Mouse (Mus musculus) hindbrain, postnatal 0 days (tissue): ENCODE data around the gene Tex264. TPM values are rescaled to one million over a fixed set of nuclear protein-coding genes. Genes with fewer than 3 reads are reported as not detected.
A peak's percentile ranks its signal among the peaks of the same experiment; 100 is the strongest.

Experiments
- ATAC-seq: fragments of 200-750 bp; cut with Nextera tagmentation; 2 replicates; pipeline ENCODE4 v1.8.0; 2017; ENCODE audit warnings: mild to moderate bottlenecking, moderate TSS enrichment, moderate library complexity
- DNase-seq: peaks from one replicate; pipeline ENCODE4 v3.0.0-alpha.2; 2015; ENCODE audit warnings: low spot score
- H3K27ac ChIP-seq: fragments of 300-500 bp; sonication (generic); 2 replicates; pipeline ENCODE4 v1.5.1; 2014; ENCODE audit warnings: mild to moderate bottlenecking
- H3K27me3 ChIP-seq: fragments of 300-500 bp; sonication (generic); 2 replicates; pipeline ENCODE4 v1.6.1; 2014; ENCODE audit warnings: low read length, mixed read lengths; ENCODE audit not compliant: insufficient read depth
- H3K36me3 ChIP-seq: fragments of 300-500 bp; sonication (generic); 2 replicates; pipeline ENCODE4 v1.6.1; 2014; ENCODE audit warnings: low read length, mixed read lengths; ENCODE audit not compliant: insufficient read depth
- H3K4me1 ChIP-seq: fragments of 300-500 bp; sonication (generic); 2 replicates; pipeline ENCODE4 v1.6.1; 2014; ENCODE audit warnings: antibody characterized with exemption, low read length, mixed read lengths; ENCODE audit not compliant: insufficient read depth
- H3K4me2 ChIP-seq: fragments of 300-500 bp; sonication (generic); 2 replicates; pipeline ENCODE4 v1.6.1; 2014; ENCODE audit warnings: low read depth, mild to moderate bottlenecking, low read length, moderate library complexity, mixed read lengths
- H3K4me3 ChIP-seq: fragments of 300-500 bp; sonication (generic); 2 replicates; pipeline ENCODE4 v1.5.1; 2014; ENCODE audit warnings: low read length
- H3K9ac ChIP-seq: fragments of 300-500 bp; sonication (generic); replicated peaks from 2 replicates; pipeline ENCODE4 v1.6.1; 2014; ENCODE audit warnings: mild to moderate bottlenecking, low read length, moderate library complexity, mixed read lengths
- H3K9me3 ChIP-seq: fragments of 300-500 bp; sonication (generic); 2 replicates; pipeline ENCODE4 v1.6.1; 2016; ENCODE audit warnings: low read length, mixed read lengths
- CTCF ChIP-seq: IDR thresholded peaks from 2 replicates; pipeline ENCODE4 v1.5.1; 2016; ENCODE audit warnings: antibody characterized with exemption, control low read depth, low read depth
- WGBS: fragments of 180-500 bp; shearing (Covaris S2); extraction: QIAGEN DNeasy Blood & Tissue Kit; methylation state at CpG from one replicate; pipeline ENCODE4 v1.1.7; 2014; 5-methylcytosine and 5-hydroxymethylcytosine counted together
- polyA plus RNA-seq: library from polyadenylated mRNA; unstranded; fragments of >200 nt; fragmentation: Nextera tagmentation; extraction: Ambion mirVana; gene quantifications from 2 replicates; pipeline ENCODE4 v1.2.1, GENCODE M21; 2015
- total RNA-seq: library from RNA; depleted of rRNA; stranded (reverse); fragments of >200 nt; gene quantifications from 2 replicates; pipeline ENCODE4 v1.2.3, GENCODE M21; 2014; rRNA removed

The Tex264 gene
- total RNA-seq (91.4 and 107 TPM in 2 replicates), polyA plus RNA-seq (86.7 and 91.7 TPM in 2 replicates)

- Histone ChIP-seq H3K4me3 (peak within 1 kb of the TSS; percentile 89), H3K9me3 (no peaks in the 10 kb centered on the region), H3K9ac (peak within 1 kb of the TSS; percentile 65), H3K27me3 (no peaks in the 10 kb centered on the region), H3K27ac (peak within 1 kb of the TSS; percentile 70), H3K4me1 (peaks cover 9% of the 10 kb centered on the region; the same call in 1 of the 2 replicates), H3K36me3 (peaks cover 14% of the 10 kb centered on the region), H3K4me2 (peak within 1 kb of the TSS; percentile 99)
- TF ChIP-seq CTCF, result no peak
- DNase-seq, result peak; percentile 89
- ATAC-seq, result peak; percentile 82
- WGBS, result under 1% methylated on average over 76 of the region's 86 CpGs
Observed at GRCm38 (mm10) chr9:106685249-106686101, at the start of gene Tex264. Gene Tex264 (minus strand): TSS chr9:106685927.

GRCm38 (mm10) chr9:106733690-106734089 lies 48.0 kb upstream of the Tex264 start:
- DNase-seq (no peak), ATAC-seq (no peak)
- Histone ChIP-seq H3K4me2 (no peak overlapping the region), H3K36me3 (no peaks in the 10 kb centered on the region), H3K9ac (no peak overlapping the region), H3K27me3 (no peaks in the 10 kb centered on the region), H3K4me1 (no peaks in the 10 kb centered on the region), H3K9me3 (no peaks in the 10 kb centered on the region), H3K27ac (no peak overlapping the region), H3K4me3 (no peak overlapping the region)
- no peak for TF ChIP-seq CTCF
- 86% methylated on average over 2 of the region's 2 CpGs for WGBS

- Histone ChIP-seq H3K27me3 (no peaks in the 10 kb centered on the region), H3K36me3 (no peaks in the 10 kb centered on the region), H3K9me3 (no peaks in the 10 kb centered on the region), H3K4me2 (no peak overlapping the region), H3K4me3 (no peak overlapping the region), H3K27ac (no peak overlapping the region), H3K4me1 (no peaks in the 10 kb centered on the region), H3K9ac (no peak overlapping the region)
- no peak for DNase-seq
- TF ChIP-seq CTCF, result no peak
- WGBS, result 89% methylated on average over 2 of the region's 2 CpGs
- ATAC-seq, result no peak
Observed at GRCm38 (mm10) chr9:106729416-106729815, 43.7 kb upstream of the Tex264 start.

GRCm38 (mm10) chr9:106726891-106727290 lies 41.2 kb upstream of the Tex264 start:
- Histone ChIP-seq H3K27me3 (no peaks in the 10 kb centered on the region), H3K9ac (no peak overlapping the region), H3K4me1 (no peaks in the 10 kb centered on the region), H3K27ac (no peak overlapping the region), H3K36me3 (no peaks in the 10 kb centered on the region), H3K4me2 (no peak overlapping the region), H3K4me3 (no peak overlapping the region), H3K9me3 (no peaks in the 10 kb centered on the region)
- TF ChIP-seq CTCF, result no peak
- 80% methylated on average over 1 of the region's 1 CpGs for WGBS
- ATAC-seq, result no peak
- no peak for DNase-seq

GRCm38 (mm10) chr9:106725435-106725834 lies 39.7 kb upstream of the Tex264 start:
- Histone ChIP-seq H3K4me2 (no peak overlapping the region), H3K27ac (no peak overlapping the region), H3K27me3 (no peaks in the 10 kb centered on the region), H3K9ac (no peak overlapping the region), H3K36me3 (no peaks in the 10 kb centered on the region), H3K4me3 (no peak overlapping the region), H3K9me3 (no peaks in the 10 kb centered on the region), H3K4me1 (no peaks in the 10 kb centered on the region)
- ATAC-seq, result no peak
- no peak for DNase-seq
- TF ChIP-seq CTCF, result no peak
- WGBS, result 96% methylated on average over 2 of the region's 2 CpGs

- H3K4me2 ChIP-seq, result no peak overlapping the region
- no peak for DNase-seq
- no peak overlapping the region for H3K9ac ChIP-seq
- 98% methylated on average over 1 of the region's 1 CpGs for WGBS
- no peaks in the 10 kb centered on the region for H3K36me3 ChIP-seq
- no peak for TF ChIP-seq CTCF
- H3K4me3 ChIP-seq, result no peak overlapping the region
- ATAC-seq, result no peak
- no peaks in the 10 kb centered on the region for H3K4me1 ChIP-seq
- H3K27me3 ChIP-seq, result no peaks in the 10 kb centered on the region
- no peak overlapping the region for H3K27ac ChIP-seq
- H3K9me3 ChIP-seq, result no peaks in the 10 kb centered on the region
Observed at GRCm38 (mm10) chr9:106724864-106725263, 39.1 kb upstream of the Tex264 start.

GRCm38 (mm10) chr9:106716729-106717128 lies 31.0 kb upstream of the Tex264 start:
- H3K4me1 ChIP-seq, result no peaks in the 10 kb centered on the region
- no peak for TF ChIP-seq CTCF
- ATAC-seq (no peak), DNase-seq (no peak)
- peaks cover 43% of the 10 kb centered on the region for H3K36me3 ChIP-seq
- H3K27me3 ChIP-seq, result no peaks in the 10 kb centered on the region
- H3K9me3 ChIP-seq, result no peaks in the 10 kb centered on the region
- H3K4me3 ChIP-seq, result no peak overlapping the region
- no peak overlapping the region for H3K27ac ChIP-seq
- H3K9ac ChIP-seq, result no peak overlapping the region
- WGBS, result 97% methylated on average over 4 of the region's 4 CpGs
- H3K4me2 ChIP-seq, result no peak overlapping the region
